Mouse (Mus musculus): Measurements from ENCODE around the gene Sar1a.

Gene Sar1a

GRCm38 (mm10) chr10:61680015-61680913, at the start of gene Sar1a:
Gene Sar1a (plus strand): TSS chr10:61680299.
- DNase-seq = peak; percentile 99

GRCm38 (mm10) chr10:61632445-61632844, 47.7 kb upstream of the Sar1a start:
- no peak for DNase-seq

GRCm38 (mm10) chr10:61637055-61637454, 43.0 kb upstream of the Sar1a start:
- DNase-seq = no peak

GRCm38 (mm10) chr10:61640363-61640762, 39.7 kb upstream of the Sar1a start:
- DNase-seq = no peak

- no peak for DNase-seq
Measured at GRCm38 (mm10) chr10:61646557-61646956, 33.5 kb upstream of the Sar1a start.

GRCm38 (mm10) chr10:61647790-61648736, 32.0 kb upstream of the Sar1a start, which contains the start of gene Ppa1:
Gene Ppa1 (plus strand): TSS chr10:61648552.
- peak; percentile 86 for DNase-seq

GRCm38 (mm10) chr10:61648737-61649645, 31.1 kb upstream of the Sar1a start:
- DNase-seq = peak; percentile 18

- no peak for DNase-seq
Measured at GRCm38 (mm10) chr10:61654105-61654504, 26.0 kb upstream of the Sar1a start.

- no peak for DNase-seq
Measured at GRCm38 (mm10) chr10:61654691-61655090, 25.4 kb upstream of the Sar1a start.

- DNase-seq = no peak
Measured at GRCm38 (mm10) chr10:61655188-61655587, 24.9 kb upstream of the Sar1a start.

GRCm38 (mm10) chr10:61656928-61657882, 22.9 kb upstream of the Sar1a start:
- no peak for DNase-seq

- peak; percentile 53 for DNase-seq
Measured at GRCm38 (mm10) chr10:61657985-61658384, 22.1 kb upstream of the Sar1a start.

- no peak for DNase-seq
Measured at GRCm38 (mm10) chr10:61661887-61662286, 18.2 kb upstream of the Sar1a start.

GRCm38 (mm10) chr10:61662391-61662988, 17.6 kb upstream of the Sar1a start:
- DNase-seq = no peak

GRCm38 (mm10) chr10:61665111-61665510, 15.0 kb upstream of the Sar1a start:
- DNase-seq = no peak

- DNase-seq = no peak
Measured at GRCm38 (mm10) chr10:61665651-61666050, 14.4 kb upstream of the Sar1a start.

GRCm38 (mm10) chr10:61669289-61669688, 10.8 kb upstream of the Sar1a start:
- DNase-seq = no peak

GRCm38 (mm10) chr10:61669896-61670295, 10.2 kb upstream of the Sar1a start:
- DNase-seq = no peak

GRCm38 (mm10) chr10:61670758-61671157, 9.3 kb upstream of the Sar1a start:
- DNase-seq = no peak

GRCm38 (mm10) chr10:61675935-61676334, 4.2 kb upstream of the Sar1a start:
- peak; percentile 11 for DNase-seq

GRCm38 (mm10) chr10:61679545-61679944, 554 bp upstream of the Sar1a start:
- DNase-seq = peak; percentile 18

Data from thymus, postnatal 14 days (tissue).